Mouse (Mus musculus) spleen, postnatal 36 days (tissue): Measurements from ENCODE around the gene Atpaf2.
A peak's percentile ranks its signal among the peaks of the same experiment; 100 is the strongest.
"Not testable (repeated sequence)": the region's sequence is repeated elsewhere in the genome, so short reads cannot be mapped to it uniquely, and the experiment has no call there.

Experiments used
- DNase-seq, 2 experiments: peaks; one replicate each; pipeline ENCODE4 v3.0.0; 2022; ENCODE audit warnings: low spot score in 2 of 2, mixed read lengths in 1 of 2

The Atpaf2 gene

DNA sequence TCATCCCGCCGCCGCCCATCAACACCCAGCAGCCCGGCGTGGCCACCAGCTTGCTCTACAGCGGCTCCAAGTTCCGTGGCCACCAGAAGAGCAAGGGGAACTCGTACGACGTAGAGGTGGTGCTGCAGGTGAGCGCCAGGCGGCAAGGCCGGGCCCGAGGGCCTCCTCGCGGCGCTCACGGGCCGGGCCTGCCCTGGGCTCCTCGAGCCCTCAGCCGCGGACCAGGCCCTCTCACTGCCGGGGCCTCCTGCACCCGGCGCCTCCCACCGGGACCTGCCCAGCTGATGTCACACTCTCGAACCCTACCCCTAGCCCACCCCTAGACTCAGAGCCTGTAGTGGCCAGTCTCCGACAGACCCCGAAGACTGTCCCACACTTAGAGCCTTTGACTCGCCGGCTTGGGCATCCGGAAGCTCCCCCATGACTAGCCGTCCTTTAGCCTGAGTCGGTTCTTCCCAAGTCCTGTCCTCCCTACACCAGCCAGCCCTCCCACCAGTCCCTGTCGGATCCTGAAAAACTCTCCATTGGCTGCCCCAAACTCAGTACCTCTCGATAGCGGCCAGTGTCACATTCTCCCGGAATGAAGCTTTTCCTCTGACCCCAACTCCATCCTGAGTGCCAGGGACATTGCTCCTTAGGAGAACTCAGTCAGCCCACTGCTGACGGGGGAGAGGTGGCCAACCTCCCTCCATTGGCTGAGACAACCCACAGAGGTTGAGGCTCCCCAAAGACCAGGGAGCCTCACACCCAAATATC lies at the start of gene Atpaf2:
TSS of gene Atpaf2 (minus strand) at position 741 of the 756 bp plus-strand sequence.
- DNase-seq, result no peak

DNA sequence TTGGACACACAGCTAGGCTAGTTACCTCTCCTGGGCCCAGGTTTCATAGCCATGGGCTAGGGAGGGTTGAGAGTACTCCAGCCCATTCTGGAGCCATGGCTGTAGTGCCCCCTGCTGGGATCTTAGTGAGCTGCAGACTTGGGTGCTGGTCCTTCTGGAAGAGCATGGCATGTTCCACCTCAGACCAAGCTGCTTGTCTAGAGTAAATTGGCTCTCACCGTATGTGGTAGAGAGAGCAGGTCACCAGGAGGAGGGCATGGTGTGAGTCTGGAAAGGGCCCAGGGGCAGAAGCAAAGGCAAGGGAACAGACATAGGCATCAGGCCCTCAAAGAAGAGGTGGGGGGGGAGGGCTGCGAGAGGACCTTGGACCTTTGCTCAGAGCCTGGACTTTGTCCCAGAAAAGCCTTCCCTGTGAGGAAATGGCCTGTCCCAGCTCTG lies 47.7 kb upstream of the Atpaf2 start:
- DNase-seq, result peak in 1 of 2 experiments; percentile 24

DNA sequence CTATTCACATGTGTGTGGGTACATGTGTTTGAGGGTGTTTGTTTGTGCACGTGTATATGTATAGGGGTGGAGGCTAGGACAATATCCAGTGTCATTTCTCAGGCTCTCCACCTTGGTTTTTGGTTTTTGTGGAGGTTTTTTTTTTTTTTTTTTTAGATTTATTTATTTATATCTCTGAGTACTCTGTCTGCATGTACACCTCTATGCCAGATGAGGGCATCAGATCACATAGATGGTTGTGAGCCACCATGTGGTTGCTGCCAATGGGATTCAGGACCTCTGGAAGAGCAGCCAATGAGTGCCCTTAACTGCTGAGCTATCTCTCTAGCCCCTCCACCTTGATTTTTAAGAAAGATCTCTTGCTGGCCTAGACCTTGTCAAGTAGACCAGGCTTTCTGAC lies 39.7 kb upstream of the Atpaf2 start:
- no peak for DNase-seq

DNA sequence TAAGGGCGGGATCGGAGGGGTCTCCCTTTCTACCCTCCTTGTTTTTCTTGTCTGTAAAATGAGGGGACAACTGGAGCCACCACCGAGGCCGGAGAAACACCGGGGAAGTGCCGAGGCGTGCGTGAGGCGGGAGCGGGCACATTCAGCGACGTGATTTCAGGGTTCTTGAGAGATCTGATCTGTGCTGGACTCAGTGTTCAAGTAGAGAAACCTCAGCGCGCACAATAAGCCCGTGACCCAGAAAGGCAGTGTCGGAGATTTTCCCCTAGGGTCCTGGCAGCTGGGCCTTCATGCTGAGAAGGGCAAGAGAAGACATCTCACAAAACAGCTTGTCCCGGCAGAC lies 36.5 kb upstream of the Atpaf2 start:
- DNase-seq, result no peak

DNA sequence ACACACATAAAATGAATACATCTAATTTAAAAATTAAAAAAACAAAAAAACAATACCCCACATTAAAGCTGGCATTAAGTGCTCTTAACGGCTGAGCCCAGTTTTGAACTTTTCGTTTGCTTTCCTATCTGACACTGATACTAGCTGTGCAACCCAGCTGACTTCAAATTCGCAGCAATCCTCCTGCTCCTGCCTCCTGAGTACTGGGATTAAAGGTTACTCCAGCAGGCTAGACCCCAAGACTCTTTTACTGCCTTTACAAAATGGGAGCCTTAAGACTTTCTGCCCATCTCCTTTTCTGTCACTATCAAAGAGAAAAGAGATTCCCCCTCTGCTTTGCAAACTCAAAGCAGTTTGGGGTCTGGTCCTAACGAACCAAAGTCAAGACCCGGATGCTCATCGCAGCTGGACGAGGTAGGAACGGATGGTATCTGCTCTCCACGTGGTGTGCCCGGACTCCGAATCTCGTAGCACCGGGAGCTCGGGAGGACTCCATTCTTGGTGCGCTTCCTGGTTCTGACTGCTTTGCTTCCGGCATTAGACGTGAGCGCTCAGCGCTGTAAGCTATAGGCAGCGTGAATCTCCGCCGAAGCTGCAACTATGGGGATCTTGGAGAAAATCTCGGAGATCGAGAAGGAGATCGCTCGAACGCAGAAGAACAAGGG lies 36.0 kb upstream of the Atpaf2 start, which contains the start of gene Drg2:
TSS of gene Drg2 (plus strand) at position 512 of the 665 bp plus-strand sequence.
- DNase-seq, result peak; percentile 80 to 85

DNA sequence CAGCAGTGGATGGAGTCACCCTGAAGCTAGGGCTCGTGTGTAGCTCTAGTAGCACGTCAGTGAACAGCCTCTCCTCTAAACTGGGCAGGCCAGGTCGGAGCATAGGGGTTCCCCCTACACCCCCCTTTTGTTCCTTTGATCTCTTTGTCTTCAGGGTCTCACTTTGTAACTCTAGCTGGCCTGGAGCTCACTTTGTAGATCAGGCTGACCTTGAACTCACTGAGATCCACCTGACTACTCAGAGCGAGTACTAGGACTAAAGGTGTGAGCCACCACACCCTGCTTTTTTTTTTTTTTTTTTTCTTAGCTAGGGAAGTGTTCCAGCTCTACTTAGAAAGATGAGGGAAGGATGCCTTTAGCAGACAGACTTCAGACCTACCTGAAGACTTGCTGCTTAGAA lies 25.8 kb upstream of the Atpaf2 start:
- no peak for DNase-seq

DNA sequence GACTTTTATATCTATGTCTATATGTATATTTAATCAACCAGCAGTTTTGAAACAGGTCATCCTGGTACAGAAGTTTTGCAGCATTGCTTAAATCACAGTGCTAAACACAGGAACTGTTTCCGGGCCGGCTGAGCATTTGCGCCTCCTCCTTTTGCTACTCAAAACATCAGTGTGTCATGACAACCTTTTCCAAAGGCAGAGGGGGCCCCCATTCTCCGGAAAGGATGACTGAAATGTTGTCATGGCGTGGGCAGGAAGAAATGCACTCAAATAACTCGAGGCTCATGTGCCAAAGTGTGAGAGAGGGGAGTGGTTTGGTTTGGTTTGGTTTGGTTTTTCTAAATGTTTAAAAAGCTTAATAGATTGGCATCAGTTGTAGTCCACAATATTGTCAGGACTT lies 24.6 kb upstream of the Atpaf2 start:
- no peak for DNase-seq

DNA sequence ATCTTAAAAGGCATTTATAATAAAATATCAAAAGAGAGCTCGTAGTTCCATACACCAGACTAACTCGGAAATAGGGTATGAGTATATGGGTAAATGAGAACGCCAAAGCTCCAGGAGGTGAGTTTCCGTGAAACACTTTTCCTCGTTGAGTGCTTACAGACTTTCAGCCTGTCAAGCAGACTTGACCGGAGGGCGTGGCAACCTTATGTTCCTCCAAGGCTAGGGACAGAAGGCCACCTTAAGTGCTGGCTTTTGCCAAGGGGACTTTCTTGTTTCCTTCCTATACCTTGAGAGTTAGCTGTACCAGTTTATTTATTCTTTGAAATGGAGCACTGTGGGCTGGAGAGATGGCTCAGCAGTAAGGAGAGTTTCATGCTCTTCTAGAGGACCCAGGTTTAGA lies 21.9 kb upstream of the Atpaf2 start:
- DNase-seq, result no peak

DNA sequence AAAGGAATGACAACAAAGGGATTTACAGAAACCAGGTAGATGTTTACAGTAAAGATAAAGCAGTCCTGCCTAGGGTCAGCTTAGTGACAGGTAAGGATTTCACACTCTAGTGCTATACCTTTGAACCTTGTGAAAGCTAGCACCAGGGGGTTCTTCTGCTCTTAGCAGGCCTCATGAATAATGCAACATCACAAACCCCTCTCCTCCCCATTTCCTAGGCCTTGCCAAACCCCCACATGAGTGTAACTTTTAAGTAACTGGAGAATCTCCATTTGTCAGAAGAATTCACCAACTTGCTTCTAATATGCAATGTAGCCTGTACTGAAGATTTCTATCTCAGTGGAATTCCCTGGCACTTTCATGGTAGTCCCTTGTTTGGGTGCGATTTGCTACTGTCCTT lies 21.4 kb upstream of the Atpaf2 start:
- not testable (repeated sequence) for DNase-seq

DNA sequence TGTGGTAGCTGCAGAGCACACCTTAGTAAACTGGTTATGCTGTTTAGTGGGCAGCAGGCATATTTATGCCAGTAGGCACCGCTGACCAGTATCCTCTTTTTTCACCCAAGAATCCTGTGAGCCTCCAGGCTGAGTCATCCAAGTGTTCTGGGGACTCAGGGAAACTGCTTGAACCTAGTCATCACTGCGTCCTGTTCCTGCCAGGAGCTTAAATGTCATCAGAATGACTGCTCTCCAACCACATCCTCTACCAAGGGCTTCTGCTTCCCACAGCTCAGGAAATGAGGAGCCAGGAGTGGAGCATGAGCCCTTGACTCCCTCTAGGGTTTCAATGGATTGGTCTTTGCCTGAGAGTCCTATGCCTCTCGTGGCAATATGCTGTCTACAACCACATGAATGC lies 18.4 kb upstream of the Atpaf2 start:
- no peak for DNase-seq

DNA sequence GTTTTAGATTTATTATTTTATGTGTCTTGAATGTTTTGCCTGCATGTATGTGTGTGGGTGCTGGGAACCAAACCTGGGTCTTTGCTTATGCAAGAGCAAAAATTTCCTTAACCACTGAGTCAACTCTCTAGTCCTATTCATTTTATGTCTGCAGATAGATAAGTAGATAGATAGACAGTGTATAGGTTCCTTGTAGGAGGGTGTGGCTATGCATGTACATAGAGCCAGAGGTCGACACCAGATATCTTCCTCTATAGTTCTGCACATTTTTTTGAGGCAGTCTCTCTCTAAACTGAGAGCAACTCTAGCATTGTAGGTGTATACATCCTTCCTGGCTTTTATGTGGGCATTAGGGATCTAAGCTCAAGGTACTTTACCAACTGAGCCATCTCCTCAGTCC lies 16.9 kb upstream of the Atpaf2 start:
- DNase-seq, result no peak

DNA sequence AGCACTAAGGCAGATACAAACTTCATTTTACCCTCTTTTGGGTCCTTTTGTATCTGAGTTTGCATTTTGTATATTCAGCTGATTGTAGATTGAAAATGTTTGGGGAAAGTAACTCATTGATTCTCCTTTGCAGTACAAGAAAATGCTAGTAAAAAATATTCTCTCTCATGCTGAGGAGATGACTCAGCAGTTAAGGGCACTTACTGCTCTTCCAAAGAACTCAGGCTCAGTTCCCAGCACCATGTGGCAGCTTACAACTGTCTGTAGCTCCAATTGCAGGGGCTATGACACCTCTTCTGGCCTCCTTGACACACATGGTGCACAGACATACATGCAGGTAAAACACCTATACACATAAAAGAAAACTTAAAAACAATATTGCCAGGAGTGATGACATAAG lies 15.2 kb upstream of the Atpaf2 start:
- DNase-seq, result no peak

DNA sequence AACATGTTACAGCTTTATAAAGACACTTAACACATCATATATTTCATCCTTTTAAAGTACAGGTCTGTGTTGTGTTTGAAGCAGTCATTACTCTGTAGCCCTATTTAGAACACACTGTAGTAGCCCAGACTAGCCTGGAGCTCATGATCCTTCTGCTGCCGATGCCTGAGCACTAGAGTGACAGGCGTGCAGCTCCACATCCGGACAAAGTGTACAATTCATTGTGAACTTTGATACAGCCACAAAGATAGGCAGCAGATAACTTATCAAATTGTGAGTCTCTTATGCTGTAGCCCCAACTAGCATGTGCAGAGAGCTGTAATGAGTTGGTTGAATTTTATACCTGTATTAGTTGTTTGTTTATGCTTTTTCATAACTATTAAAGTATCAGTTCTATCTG lies 9.4 kb upstream of the Atpaf2 start:
- no peak for DNase-seq

DNA sequence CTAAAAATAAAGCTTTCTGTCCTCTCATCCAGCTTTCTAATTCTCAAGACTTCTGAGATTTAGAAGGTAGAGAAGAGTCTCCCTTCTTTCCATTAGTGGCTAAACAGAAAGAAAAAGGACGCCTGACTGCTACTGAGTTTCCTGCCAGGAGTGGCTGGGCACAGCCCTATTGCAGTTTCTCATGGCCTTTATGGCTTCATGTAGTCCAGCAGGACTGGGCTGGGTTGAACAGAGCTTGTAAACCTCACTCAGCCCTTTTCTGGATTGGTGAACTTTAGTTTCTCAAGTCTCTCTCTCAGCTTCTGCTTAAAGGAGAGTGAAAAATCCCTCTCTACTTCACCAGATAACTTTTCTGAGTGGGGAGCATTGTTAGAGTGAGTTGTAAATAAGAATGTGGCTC lies 8.2 kb upstream of the Atpaf2 start:
- DNase-seq, result no peak

DNA sequence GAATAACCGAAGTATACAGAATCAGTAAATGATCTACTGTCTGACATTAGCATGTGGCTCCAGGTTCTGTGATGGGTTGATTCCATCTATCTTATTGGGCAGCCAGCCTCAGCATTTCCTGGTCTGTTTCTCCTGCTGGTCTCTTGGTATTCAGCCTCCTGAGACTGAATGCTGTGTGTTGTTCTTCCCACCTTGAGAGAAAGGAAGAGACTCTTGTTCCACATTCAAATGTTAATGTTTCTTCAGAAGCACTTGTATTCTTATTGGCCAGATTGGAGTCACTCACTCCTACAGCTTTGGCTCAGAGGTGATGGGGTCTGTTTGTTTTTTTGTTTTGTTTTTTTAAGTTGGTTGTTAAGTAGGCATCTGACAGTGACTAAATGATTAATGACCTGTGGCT lies 4.7 kb upstream of the Atpaf2 start:
- no peak for DNase-seq

DNA sequence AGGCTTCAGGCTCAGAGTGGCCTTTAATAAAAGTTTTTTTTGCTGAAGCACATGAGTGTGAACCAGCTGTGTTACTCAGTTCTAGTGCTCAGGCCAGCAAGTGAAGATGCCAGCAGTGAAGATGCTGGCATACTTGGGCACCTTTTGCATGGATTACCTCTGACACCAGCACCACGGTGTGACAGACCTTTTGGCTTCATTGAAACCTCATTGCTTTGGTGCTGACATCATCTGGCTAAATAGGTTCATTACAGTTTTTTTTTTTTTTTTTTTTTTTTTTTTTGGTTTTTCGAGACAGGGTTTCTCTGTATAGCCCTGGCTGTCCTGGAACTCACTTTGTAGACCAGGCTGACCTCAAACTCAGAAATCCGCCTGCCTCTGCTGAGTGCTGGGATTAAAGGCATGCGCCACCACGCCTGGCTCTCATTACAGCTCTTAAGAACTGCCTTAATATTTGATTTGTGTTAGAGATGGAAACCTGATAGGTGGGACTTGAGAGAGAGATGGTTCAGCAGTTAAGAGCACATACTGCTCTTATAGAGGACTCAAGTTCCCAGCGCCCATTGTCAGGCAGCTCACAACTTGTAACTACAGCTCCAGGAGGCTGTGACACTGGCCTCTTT lies 3.9 kb upstream of the Atpaf2 start:
- peak in 1 of 2 experiments; percentile 6 for DNase-seq

DNA sequence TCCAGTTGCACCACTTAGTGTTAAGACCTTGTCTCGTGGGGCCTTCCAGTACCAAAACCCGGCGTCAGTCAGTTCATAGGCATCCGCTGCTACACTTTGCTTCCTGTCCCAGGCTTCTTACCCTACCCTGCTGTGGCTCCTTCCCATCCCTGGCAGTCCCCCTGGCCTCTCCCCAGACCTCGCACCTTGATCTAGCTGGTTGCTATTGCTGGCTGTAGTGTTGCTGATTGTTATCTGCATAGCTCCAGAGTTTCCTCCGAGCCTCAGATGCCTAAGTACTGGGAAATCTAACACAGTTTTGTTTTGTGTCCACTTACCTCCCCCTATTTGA lies 181 bp upstream of the Atpaf2 start:
- peak in 1 of 2 experiments; percentile 8 for DNase-seq

DNA sequence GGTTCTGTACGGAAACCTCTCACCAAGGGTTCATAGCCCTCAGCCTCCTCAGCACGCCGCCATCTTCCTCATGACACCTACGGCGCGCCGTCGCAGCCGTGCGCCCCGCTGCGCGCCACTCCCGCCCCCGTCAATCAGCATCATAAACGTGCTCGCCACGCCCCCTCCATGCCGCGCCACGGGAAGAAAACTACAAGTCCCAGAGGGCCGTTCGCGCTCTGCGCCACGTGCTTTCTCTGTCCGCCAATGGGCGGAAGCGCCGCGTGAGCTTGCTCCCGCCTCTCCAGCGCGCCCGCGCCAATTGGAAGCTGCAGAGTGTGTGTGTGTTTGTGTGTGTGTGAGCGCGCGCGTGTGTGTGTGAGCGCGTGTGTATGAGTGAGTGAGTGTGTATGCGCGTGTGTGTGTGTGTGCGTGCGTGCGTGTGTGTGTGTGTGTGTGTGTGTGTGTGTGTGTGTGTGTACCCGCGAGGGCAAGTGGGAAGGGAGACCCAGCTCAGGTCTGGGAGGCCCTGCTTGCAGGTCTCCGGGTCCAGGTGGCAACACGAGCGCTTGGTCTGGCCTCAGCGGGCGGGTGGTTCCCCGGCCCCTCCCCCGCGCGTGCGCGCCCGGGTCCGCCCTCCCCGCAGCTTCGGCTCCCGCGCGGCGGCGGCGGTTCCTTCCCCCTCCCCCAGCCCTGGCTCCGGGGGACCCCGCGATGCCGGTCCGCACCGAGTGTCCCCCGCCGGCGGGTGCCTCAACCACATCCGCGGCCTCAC lies 1.1 kb downstream of the Atpaf2 start, which contains the start of gene Gid4:
TSS of gene Gid4 (plus strand) at position 183 of the 754 bp plus-strand sequence.
- peak; percentile 98 to 99 for DNase-seq

DNA sequence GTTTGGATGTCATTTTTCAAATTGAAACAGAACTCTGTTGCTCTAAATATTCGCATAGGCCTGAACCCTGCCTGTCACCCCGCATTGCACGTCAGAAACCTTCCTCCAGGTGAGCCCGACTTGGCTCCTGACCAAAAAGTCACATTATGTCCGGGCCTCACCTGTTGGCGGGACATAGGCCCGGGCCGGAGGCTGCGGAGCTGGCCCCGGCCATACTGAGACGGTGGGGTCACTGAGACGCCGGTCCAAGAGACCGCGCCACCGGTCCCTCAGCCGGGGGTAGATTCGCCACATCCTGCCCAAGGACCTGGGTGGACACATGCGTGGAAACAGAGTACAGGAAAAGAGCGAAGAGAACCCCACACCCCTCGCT lies 1.7 kb downstream of the Atpaf2 start:
- no peak for DNase-seq

DNA sequence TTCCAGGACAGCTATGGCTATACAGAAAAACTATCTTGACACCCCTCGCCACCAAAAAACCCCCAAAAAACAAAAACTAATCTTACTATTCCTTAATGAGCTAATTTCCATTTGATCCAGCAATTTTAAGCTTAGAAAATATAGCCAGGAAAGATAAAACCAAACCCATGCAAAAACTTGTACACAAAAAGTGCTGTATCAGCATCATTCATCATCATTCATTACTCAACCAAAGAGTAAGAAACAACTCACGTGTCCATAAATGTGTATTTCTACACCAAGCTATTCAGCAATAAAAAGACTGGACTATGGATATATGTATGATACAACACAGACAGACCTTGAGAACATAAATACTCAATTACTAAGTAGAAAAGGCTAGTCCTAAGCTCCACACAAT lies 5.3 kb downstream of the Atpaf2 start:
- DNase-seq, result no peak

DNA sequence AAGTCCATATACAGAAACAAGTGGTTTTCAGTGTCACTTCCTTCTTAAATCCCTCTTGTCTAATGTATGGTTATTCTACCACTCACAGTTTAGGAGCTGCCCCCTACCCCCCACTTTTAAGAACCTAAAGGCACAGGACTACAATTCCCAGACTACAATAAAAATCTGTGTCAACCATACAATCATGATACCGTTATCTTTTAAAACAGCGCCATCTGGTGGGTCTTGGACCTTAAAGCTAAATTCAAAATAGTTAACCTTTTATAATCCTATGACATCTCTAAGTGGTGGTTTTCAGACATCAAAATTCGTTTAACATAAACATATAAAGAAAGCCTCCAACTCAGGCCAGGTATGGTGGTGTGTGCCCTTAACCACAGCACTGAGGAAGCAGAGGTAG lies 6.1 kb downstream of the Atpaf2 start:
- DNase-seq, result peak; percentile 22 to 64

DNA sequence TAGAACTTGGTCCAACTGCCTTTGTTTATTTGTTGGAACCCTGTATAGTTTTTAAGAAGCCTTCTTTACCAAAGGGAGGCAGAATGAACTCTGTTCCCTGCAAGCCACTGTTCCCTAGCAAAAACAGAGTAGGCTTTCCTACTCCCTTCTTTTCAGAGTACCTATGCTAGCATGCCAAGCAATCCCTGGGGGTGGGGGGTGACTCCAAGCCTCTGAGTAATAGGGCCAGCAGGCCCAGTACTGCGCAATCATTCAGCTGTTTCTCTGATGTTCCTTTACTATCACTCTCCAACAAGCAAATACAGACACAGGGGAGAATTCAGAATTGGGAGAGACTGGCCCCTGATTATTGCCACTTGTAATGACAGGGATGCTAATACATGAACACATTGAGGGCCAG lies 11.7 kb downstream of the Atpaf2 start:
- DNase-seq, result no peak
